Mouse (Mus musculus) kidney, embryonic 16.5 days (tissue): ENCODE measurements around the gene Stab1. TPM values are rescaled to one million over a fixed set of nuclear protein-coding genes. Genes with fewer than 3 reads are reported as not detected.

Experiments
- ATAC-seq: fragments of 200-750 bp; cut with Nextera tagmentation; 2 replicates; pipeline ENCODE4 v1.8.0; 2017; ENCODE audit warnings: moderate TSS enrichment; ENCODE audit not compliant: low FRiP score, low TSS enrichment
- H3K27ac ChIP-seq: fragments of 300-500 bp; sonication (generic); 2 replicates; pipeline ENCODE4 v1.5.1; 2014; ENCODE audit warnings: low read length
- H3K27me3 ChIP-seq: fragments of 300-500 bp; sonication (generic); 2 replicates; pipeline ENCODE4 v1.6.1; 2014; ENCODE audit warnings: low read length, control low read depth, mixed read lengths; ENCODE audit not compliant: insufficient read depth
- H3K36me3 ChIP-seq: fragments of 300-500 bp; sonication (generic); 2 replicates; pipeline ENCODE4 v1.6.1; 2014; ENCODE audit warnings: low read length, control low read depth, mixed read lengths; ENCODE audit not compliant: insufficient read depth
- H3K4me1 ChIP-seq: fragments of 300-500 bp; sonication (generic); 2 replicates; pipeline ENCODE4 v1.6.1; 2014; ENCODE audit warnings: low read length, control low read depth, mixed read lengths; ENCODE audit not compliant: insufficient read depth
- H3K4me2 ChIP-seq: fragments of 300-500 bp; sonication (generic); replicated peaks from 2 replicates; pipeline ENCODE4 v1.6.1; 2014; ENCODE audit warnings: low read depth, low read length
- H3K4me3 ChIP-seq: fragments of 300-500 bp; sonication (generic); 2 replicates; pipeline ENCODE4 v1.5.1; 2014; ENCODE audit warnings: mild to moderate bottlenecking, low read length
- H3K9ac ChIP-seq: fragments of 300-500 bp; sonication (generic); replicated peaks from 2 replicates; pipeline ENCODE4 v1.6.1; 2014; ENCODE audit warnings: low read length
- H3K9me3 ChIP-seq: fragments of 300-500 bp; sonication (generic); 2 replicates; pipeline ENCODE4 v1.6.1; 2016; ENCODE audit warnings: low read length, control low read depth
- WGBS: fragments of 180-500 bp; shearing (Covaris S2); extraction: QIAGEN DNeasy Blood & Tissue Kit; methylation state at CpG from one replicate; pipeline ENCODE4 v1.1.7; 2014; 5-methylcytosine and 5-hydroxymethylcytosine counted together
- polyA plus RNA-seq: library from polyadenylated mRNA; unstranded; fragments of >200 nt; fragmentation: Nextera tagmentation; extraction: Ambion mirVana; gene quantifications from 2 replicates; pipeline ENCODE4 v1.2.1, GENCODE M21; 2015

Stab1 gene
- polyA plus RNA-seq, 1 experiment from 2014 or later = 35.2 TPM

DNA sequence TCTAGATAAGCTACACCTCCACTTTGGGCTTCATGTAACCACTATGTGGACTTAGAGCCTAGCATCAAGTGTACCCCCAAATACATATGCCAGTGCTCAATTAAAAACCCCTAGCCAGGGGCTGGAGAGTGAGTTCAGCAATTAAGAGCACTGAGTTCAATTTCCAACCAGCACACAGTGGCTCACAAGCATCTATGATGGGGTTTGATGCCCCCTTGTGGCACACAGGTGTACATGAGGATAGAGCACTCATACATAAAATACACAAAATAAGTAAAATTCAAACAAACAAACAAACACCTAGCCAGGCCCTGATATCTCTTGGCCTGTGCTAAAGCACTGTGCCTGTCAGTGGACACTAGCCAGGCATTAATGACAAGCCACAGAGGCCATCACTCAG, 27.5 kb upstream of the Stab1 start:
- peaks cover 45% of the 10 kb centered on the region for H3K36me3 ChIP-seq
- ATAC-seq = peak; percentile 55; the same call in 1 of the 2 replicates

GRCm38 (mm10) chr14:31195521-31195920, 27.1 kb upstream of the Stab1 start:
- 92% methylated on average over 4 of the region's 4 CpGs for WGBS
- no peak overlapping the region for H3K9ac ChIP-seq
- ATAC-seq = no peak; the same call in 1 of the 2 replicates
- H3K27me3 ChIP-seq = no peaks in the 10 kb centered on the region
- H3K36me3 ChIP-seq = peaks cover 47% of the 10 kb centered on the region
- H3K4me1 ChIP-seq = peaks cover 9% of the 10 kb centered on the region; the same call in 1 of the 2 replicates
- H3K9me3 ChIP-seq = no peaks in the 10 kb centered on the region
- peak overlapping the region; percentile 3; the same call in 1 of the 2 replicates for H3K27ac ChIP-seq
- H3K4me2 ChIP-seq = no peak overlapping the region
- no peak overlapping the region for H3K4me3 ChIP-seq

More for the DNA sequence above, 27.5 kb upstream of the Stab1 start:
- no peak overlapping the region for H3K9ac ChIP-seq
- H3K27ac ChIP-seq = no peak overlapping the region
- no peaks in the 10 kb centered on the region for H3K27me3 ChIP-seq
- no peak overlapping the region for H3K4me3 ChIP-seq
- peaks cover 9% of the 10 kb centered on the region; the same call in 1 of the 2 replicates for H3K4me1 ChIP-seq
- no peak overlapping the region for H3K4me2 ChIP-seq
- H3K9me3 ChIP-seq = no peaks in the 10 kb centered on the region

- Histone ChIP-seq H3K4me2 (no peak overlapping the region), H3K4me3 (no peak overlapping the region), H3K27me3 (no peaks in the 10 kb centered on the region), H3K9me3 (no peaks in the 10 kb centered on the region), H3K36me3 (peaks cover 49% of the 10 kb centered on the region), H3K9ac (no peak overlapping the region), H3K4me1 (peaks cover 9% of the 10 kb centered on the region; the same call in 1 of the 2 replicates), H3K27ac (peak overlapping the region; percentile 3; the same call in 1 of the 2 replicates)
- no peak for ATAC-seq
- WGBS = 51% methylated on average over 14 of the region's 14 CpGs
These were observed 26.6 kb upstream of the Stab1 start for GRCm38 (mm10) chr14:31194891-31195513.

- Histone ChIP-seq H3K4me1 (peaks cover 9% of the 10 kb centered on the region; the same call in 1 of the 2 replicates), H3K4me3 (no peak overlapping the region), H3K36me3 (peaks cover 55% of the 10 kb centered on the region), H3K9me3 (no peaks in the 10 kb centered on the region), H3K27ac (no peak overlapping the region), H3K4me2 (no peak overlapping the region), H3K27me3 (no peaks in the 10 kb centered on the region), H3K9ac (no peak overlapping the region)
- WGBS = 95% methylated on average over 2 of the region's 2 CpGs
- ATAC-seq = no peak
These were observed 26.0 kb upstream of the Stab1 start for GRCm38 (mm10) chr14:31194441-31194840.

- Histone ChIP-seq H3K27ac (no peak overlapping the region), H3K4me1 (peaks cover 7% of the 10 kb centered on the region; the same call in 1 of the 2 replicates), H3K4me3 (no peak overlapping the region), H3K4me2 (no peak overlapping the region), H3K9ac (no peak overlapping the region), H3K36me3 (peaks cover 58% of the 10 kb centered on the region), H3K27me3 (no peaks in the 10 kb centered on the region), H3K9me3 (no peaks in the 10 kb centered on the region)
- WGBS = 81% methylated on average over 7 of the region's 7 CpGs
- no peak for ATAC-seq
These were observed 25.4 kb upstream of the Stab1 start for GRCm38 (mm10) chr14:31193791-31194190.

DNA sequence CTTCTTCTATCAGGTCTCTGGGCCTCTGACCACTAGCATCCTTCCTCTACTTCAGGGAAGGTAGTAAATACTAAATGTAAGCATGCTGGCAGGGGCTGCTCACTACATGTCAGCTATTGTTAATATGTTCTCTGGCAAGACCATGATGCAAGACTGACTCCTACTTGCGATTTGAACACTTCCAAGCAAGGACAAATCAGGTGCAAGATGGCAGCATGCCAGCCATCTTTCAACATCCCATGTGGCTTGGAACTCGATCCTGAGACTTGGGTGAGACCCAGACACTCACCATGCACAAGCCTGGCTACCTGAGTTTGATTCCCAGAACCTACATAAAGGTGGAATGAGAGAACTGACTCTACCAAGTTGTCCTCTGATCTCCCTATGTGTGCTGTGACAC, 23.5 kb upstream of the Stab1 start:
- peaks cover 62% of the 10 kb centered on the region for H3K36me3 ChIP-seq
- no peak for ATAC-seq
- H3K9ac ChIP-seq = no peak overlapping the region
- no peaks in the 10 kb centered on the region for H3K9me3 ChIP-seq
- H3K4me2 ChIP-seq = no peak overlapping the region
- H3K27ac ChIP-seq = no peak overlapping the region
- H3K4me3 ChIP-seq = no peak overlapping the region
- 77% methylated on average over 2 of the region's 2 CpGs for WGBS
- H3K27me3 ChIP-seq = no peaks in the 10 kb centered on the region
- H3K4me1 ChIP-seq = peaks cover 7% of the 10 kb centered on the region; the same call in 1 of the 2 replicates

- no peak overlapping the region for H3K4me3 ChIP-seq
- no peaks in the 10 kb centered on the region for H3K4me1 ChIP-seq
- 87% methylated on average over 3 of the region's 3 CpGs for WGBS
- peaks cover 88% of the 10 kb centered on the region for H3K36me3 ChIP-seq
- no peaks in the 10 kb centered on the region for H3K27me3 ChIP-seq
- H3K27ac ChIP-seq = no peak overlapping the region
- H3K9me3 ChIP-seq = no peaks in the 10 kb centered on the region
- H3K9ac ChIP-seq = no peak overlapping the region
- no peak for ATAC-seq
- H3K4me2 ChIP-seq = no peak overlapping the region
These were observed 20.9 kb upstream of the Stab1 start for GRCm38 (mm10) chr14:31189348-31189747.

DNA sequence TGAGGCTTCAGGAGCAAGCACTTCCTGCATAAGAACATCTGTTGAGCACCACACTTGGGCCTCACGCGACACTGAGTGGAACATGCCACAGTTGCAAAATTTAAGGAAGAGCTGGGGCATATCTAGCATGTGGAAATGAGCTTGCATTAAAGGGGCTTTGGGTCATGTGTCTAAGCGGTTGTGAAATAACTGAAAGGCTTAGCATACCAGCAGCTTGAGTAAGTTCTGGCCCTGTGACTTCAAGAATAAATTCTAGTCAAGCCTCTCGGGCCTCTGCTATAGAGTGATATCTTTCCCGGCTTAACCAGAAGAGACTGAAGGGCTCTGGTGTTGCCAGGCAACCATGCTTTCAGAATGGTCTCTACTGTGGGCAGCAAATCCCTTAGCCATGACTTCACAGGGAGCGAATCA, 20.3 kb upstream of the Stab1 start:
- Histone ChIP-seq H3K9ac (no peak overlapping the region), H3K4me2 (no peak overlapping the region), H3K27ac (no peak overlapping the region), H3K27me3 (no peaks in the 10 kb centered on the region), H3K36me3 (peaks cover 94% of the 10 kb centered on the region), H3K9me3 (no peaks in the 10 kb centered on the region), H3K4me1 (no peaks in the 10 kb centered on the region), H3K4me3 (no peak overlapping the region)
- WGBS = 83% methylated on average over 6 of the region's 6 CpGs
- ATAC-seq = no peak

GRCm38 (mm10) chr14:31186656-31187055, 18.2 kb upstream of the Stab1 start:
- Histone ChIP-seq H3K9me3 (no peaks in the 10 kb centered on the region), H3K4me2 (no peak overlapping the region), H3K4me3 (no peak overlapping the region), H3K27ac (no peak overlapping the region), H3K4me1 (peaks cover 8% of the 10 kb centered on the region; the same call in 1 of the 2 replicates), H3K27me3 (no peaks in the 10 kb centered on the region), H3K9ac (no peak overlapping the region), H3K36me3 (peaks cover 96% of the 10 kb centered on the region)
- ATAC-seq = no peak
- WGBS = 55% methylated on average over 4 of the region's 4 CpGs

- ATAC-seq = no peak
- Histone ChIP-seq H3K27me3 (no peaks in the 10 kb centered on the region), H3K9me3 (no peaks in the 10 kb centered on the region), H3K4me3 (no peak overlapping the region), H3K9ac (no peak overlapping the region), H3K36me3 (peaks cover 96% of the 10 kb centered on the region), H3K4me2 (no peak overlapping the region), H3K27ac (no peak overlapping the region), H3K4me1 (peaks cover 8% of the 10 kb centered on the region; the same call in 1 of the 2 replicates)
- WGBS = 90% methylated on average over 12 of the region's 12 CpGs
These were observed 15.8 kb upstream of the Stab1 start for GRCm38 (mm10) chr14:31184195-31184594.
